Mouse (Mus musculus): ENCODE data around the gene Nxph4. TPM values are rescaled to one million over a fixed set of nuclear protein-coding genes. Genes with fewer than 3 reads are reported as not detected.

Nxph4 gene
- total RNA-seq, 1 experiment from 2014 or later: not detected

DNA sequence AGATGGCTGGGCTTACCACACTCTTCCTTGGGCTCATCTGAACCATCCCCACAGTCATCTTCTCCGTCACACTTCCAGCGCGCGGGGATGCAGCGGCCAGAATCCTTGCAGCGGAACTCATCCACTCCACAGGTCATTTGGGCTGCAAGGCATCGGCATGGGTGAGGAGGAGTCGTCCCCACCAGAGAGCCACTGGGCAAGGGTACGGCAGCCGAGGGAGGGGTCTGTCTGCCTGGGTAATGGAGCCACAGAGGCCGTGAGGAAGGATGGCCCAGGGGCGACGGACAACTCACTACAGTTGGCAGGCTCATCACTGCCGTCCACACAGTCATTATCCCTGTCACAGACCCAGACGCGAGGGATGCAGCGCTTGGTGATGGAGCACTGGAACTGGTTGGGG lies 15.5 kb upstream of the Nxph4 start:
- ATAC-seq (replicated peaks in 1 of 2; ENCODE audit: insufficient read depth in 1 of 2, low FRiP score in 2 of 2, low TSS enrichment in 1 of 2, low read depth in 1 of 2, poor library complexity in 2 of 2, severe bottlenecking in 2 of 2): no peak

DNA sequence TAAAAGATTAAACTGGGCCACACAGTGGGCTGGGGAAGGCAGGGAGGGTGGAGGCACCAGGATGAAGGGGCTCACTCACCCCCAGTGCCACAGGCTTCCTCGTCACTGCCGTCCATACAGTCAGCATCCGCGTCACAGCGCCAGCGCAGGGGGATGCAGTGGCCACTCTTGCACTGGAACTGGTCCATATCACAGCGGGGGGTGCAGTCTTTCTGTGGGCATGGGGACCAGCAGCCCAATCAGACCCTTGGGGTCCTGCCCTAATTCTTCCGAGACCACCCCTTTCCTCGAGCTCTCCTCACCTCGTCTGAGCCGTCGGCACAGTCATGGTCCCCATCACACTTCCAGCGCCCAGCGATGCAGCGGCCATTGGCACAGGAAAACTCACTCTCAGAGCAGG lies 13.9 kb upstream of the Nxph4 start:
- ATAC-seq (replicated peaks in 1 of 2; ENCODE audit: insufficient read depth in 1 of 2, low FRiP score in 2 of 2, low TSS enrichment in 1 of 2, low read depth in 1 of 2, poor library complexity in 2 of 2, severe bottlenecking in 2 of 2): no peak

DNA sequence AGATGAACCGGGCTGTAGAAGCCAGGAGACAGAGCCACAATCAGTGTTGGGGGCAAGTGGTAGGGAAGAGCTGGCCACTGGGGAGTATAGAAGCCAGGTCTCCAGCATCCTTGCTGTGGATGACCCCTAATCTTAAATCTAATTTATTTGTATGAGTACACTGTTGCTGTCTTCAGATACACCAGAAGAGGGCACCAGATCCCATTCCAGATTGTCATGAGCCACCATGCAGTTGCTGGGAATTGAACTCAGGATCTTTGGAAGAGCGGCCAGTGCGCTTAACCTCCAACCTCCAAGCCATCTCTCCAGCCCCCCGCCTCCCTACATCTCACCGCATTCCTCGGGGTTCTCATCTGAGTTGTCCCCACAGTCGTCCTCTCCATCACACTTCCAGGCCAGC lies 12.1 kb upstream of the Nxph4 start:
- ATAC-seq (replicated peaks in 1 of 2; ENCODE audit: insufficient read depth in 1 of 2, low FRiP score in 2 of 2, low TSS enrichment in 1 of 2, low read depth in 1 of 2, poor library complexity in 2 of 2, severe bottlenecking in 2 of 2): no peak

DNA sequence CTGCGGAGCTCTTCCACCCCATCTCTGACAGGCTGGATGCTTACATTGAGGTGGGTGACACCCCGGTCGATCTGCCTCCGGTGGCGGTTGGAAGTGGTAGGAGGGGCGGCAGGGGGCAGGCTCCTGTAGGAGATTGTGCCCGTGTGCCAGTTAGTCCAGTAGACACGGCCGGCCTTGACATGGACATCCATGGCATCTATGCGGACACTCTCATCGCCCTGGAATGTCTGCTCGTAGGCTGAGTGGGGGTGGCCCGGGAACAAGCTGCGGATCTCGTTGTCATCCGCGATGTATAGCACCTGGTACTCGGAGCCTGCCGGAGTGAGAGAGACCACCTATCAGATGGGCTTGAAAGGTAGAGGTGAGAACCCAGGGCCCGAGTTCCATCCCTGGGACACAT lies 10.0 kb upstream of the Nxph4 start:
- ATAC-seq (replicated peaks in 1 of 2; ENCODE audit: insufficient read depth in 1 of 2, low FRiP score in 2 of 2, low TSS enrichment in 1 of 2, low read depth in 1 of 2, poor library complexity in 2 of 2, severe bottlenecking in 2 of 2): no peak

DNA sequence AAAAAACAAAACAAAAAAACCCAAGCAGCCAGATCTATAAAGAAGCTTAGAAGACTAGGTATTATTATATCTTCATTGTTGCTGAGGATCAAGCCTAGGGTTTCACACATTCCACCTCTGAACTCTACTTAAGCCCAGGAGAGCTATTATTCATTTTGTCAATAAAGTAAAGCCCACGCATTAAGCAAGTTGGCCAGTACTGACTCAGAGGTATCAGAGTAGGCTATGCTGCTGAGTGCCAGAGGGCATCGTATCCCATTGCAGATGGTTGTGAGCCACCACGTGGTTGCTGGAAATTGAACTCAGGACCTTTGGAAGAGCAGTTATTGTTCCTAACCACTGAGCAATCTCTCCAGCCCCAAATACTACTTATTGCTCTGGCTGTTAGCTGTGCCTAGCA lies 9.6 kb upstream of the Nxph4 start:
- ATAC-seq (replicated peaks in 1 of 2; ENCODE audit: insufficient read depth in 1 of 2, low FRiP score in 2 of 2, low TSS enrichment in 1 of 2, low read depth in 1 of 2, poor library complexity in 2 of 2, severe bottlenecking in 2 of 2): no peak

DNA sequence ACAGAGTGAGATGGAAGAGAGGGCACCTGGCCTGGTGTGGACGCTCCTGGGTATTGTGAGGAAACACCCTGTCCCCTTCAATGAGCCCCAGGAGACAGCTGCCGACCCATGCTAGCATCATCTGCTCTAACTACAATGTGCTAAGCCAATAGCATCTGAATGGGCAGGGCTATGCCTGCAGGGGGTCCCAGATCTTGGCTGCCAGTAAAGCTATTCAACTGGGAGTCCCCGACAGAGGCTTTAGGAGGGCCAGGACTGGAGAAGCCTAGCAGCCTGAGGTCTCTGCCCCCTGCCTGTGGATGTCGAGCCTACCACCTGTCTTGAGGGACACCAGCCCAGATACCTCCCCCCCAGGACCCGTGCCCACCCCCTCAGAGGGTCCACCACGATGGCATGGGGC lies 8.4 kb upstream of the Nxph4 start:
- ATAC-seq (replicated peaks in 1 of 2; ENCODE audit: insufficient read depth in 1 of 2, low FRiP score in 2 of 2, low TSS enrichment in 1 of 2, low read depth in 1 of 2, poor library complexity in 2 of 2, severe bottlenecking in 2 of 2): no peak

DNA sequence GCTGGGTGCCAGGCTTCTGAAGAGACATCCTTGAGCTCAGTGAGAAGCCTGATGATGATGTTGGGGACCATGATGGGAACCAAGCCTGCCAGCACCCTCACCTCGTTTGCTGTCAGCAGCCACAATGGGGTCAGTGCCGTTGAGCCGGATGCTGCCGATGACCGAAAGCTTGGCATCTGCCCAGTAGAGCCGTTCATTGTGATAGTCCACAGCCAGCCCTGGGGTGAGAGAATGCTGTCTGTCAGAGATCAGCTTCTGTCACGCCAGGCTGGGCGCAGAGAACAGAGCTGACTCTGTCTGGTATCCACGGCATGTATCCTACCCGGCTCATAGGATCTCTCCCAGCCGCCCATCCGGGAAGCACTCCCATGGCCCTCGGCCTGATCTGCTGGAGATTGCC lies 7.7 kb upstream of the Nxph4 start:
- ATAC-seq (replicated peaks in 1 of 2; ENCODE audit: insufficient read depth in 1 of 2, low FRiP score in 2 of 2, low TSS enrichment in 1 of 2, low read depth in 1 of 2, poor library complexity in 2 of 2, severe bottlenecking in 2 of 2): no peak

DNA sequence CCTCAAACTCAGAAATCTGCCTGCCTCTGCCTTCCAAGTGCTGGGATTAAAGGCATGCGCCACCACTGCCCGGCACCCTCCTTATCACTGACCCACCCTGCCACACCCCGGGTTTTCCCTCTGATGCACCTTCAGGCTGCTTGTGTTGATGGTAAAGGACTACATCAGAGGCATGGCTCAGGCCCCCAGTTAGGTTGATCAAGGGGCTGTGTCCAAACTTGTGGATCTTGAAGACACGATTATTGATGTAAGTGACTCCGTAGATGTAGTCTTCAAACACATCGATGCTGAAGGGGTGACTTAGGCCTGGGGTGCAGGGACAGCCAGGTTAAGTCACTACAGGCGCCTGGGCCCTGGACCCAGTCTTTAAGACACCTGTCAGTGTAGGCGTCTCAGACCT lies 7.2 kb upstream of the Nxph4 start:
- no peak for ATAC-seq (replicated peaks in 1 of 2; ENCODE audit: insufficient read depth in 1 of 2, low FRiP score in 2 of 2, low TSS enrichment in 1 of 2, low read depth in 1 of 2, poor library complexity in 2 of 2, severe bottlenecking in 2 of 2)

DNA sequence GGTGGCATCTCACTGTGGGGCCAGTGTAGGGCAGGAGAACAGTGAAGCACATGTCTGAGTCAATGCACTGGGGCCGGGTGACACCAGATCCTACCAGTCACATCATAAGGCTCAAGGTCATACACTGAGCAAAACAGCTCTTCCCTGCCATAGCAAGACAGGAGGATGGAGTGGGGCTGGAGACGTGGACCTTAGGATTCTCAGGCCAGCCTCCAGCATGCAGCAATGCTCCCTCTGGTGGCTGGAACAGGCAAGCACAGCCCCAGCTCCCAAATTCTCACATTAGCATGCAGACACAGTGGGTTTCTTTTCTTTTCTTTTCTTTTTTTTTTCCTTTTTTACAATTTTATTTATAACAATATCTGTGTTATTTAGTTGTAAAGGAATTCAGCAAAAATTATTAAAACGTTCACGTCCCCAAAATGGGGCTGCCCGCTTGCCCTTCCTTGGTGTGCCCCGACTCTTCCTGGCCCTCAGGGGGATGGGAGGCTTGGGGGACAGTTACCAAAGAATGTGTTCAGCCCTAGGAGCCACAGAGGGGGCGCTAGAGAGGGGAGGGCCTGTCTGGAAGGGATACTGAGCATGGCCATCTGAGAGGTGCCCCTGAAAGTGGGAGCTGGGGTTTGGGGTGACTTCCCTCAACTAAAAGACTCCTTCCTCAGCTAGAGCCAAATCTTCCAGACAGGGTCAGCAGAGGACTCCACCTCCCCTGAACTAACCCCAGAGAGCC lies 3.7 kb upstream of the Nxph4 start:
- peak; percentile 56 to 68; a peak in 2 of 4 replicates for ATAC-seq (replicated peaks in 1 of 2; ENCODE audit: insufficient read depth in 1 of 2, low FRiP score in 2 of 2, low TSS enrichment in 1 of 2, low read depth in 1 of 2, poor library complexity in 2 of 2, severe bottlenecking in 2 of 2)

DNA sequence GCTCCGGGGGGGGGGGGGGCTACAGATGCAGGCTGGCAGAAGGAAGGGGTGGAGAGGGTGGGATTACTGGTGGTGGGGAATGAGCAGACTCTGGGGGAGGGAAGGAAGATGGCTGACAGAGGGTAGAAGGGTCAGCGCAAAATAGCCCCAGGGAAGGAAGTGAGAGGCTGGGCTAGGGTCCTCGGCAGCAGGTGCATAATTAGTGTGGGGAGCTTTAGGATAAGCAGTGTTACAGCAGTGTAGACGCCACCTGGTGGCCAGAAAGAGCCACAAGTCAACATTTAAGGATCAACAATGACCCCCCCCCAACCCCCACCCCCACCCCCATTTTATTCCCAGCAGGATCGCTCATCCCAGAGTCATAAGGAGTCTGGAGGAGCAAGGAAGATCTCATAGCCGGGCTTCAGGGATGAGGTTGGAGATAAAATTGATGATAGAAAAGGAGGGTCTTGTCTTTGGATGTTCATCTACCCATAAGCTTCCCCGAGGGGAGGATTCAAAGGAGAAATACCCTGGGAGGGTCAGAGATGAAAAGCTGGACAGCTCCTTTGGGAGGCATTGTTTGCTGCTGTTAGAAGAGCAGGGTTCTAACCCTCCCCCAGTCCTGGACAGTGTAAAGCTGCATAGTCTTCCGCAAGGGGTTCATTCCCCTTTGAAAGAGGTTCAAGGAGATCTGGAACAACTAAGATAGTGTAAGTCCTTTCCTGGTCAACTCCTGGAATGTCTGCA lies 2.4 kb upstream of the Nxph4 start:
- ATAC-seq (replicated peaks in 1 of 2; ENCODE audit: insufficient read depth in 1 of 2, low FRiP score in 2 of 2, low TSS enrichment in 1 of 2, low read depth in 1 of 2, poor library complexity in 2 of 2, severe bottlenecking in 2 of 2): no peak

DNA sequence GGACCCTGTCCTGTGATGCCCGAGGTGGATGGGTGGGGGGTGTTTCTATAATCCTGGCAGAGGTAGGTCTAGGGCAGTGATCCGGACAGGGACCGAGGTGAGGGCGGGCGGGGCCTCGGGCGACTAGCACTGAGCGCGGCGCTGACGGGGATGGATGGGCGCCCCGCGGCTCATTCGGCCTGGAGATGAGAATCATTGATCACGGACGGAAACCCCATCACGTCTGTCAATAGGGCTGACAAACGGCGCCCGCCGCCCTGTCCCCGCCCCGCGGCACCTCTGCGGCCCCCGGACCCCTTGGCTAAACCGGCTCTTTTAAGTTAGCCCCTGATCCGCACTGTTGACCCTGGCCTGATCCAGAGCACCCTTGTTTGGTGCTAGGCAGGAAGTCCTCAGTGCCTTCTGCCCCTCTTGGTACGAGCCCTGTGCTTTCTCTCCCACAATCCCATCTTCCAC lies 598 bp upstream of the Nxph4 start:
- ATAC-seq (replicated peaks in 1 of 2; ENCODE audit: insufficient read depth in 1 of 2, low FRiP score in 2 of 2, low TSS enrichment in 1 of 2, low read depth in 1 of 2, poor library complexity in 2 of 2, severe bottlenecking in 2 of 2): no peak

DNA sequence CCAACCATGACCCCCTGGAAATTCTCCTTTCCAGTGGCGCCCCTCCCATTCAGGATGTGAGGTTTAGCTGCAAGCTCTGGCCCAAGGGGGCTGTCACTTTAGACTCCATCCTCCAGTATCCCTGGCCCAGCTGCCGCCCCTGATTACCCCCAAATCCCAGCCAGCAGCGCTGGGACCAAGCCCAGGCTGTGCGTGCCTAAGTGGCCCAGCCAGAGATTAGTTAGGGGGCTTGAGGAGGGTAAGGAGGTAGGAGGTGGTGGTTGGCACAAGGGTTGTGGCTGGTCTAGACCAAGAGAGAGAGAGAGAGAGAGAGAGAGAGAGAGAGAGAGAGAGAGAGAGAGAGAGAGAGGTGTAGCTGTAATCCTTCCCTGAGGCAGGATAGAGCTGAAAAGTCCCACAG lies 2.8 kb downstream of the Nxph4 start:
- ATAC-seq (replicated peaks in 1 of 2; ENCODE audit: insufficient read depth in 1 of 2, low FRiP score in 2 of 2, low TSS enrichment in 1 of 2, low read depth in 1 of 2, poor library complexity in 2 of 2, severe bottlenecking in 2 of 2): no peak

DNA sequence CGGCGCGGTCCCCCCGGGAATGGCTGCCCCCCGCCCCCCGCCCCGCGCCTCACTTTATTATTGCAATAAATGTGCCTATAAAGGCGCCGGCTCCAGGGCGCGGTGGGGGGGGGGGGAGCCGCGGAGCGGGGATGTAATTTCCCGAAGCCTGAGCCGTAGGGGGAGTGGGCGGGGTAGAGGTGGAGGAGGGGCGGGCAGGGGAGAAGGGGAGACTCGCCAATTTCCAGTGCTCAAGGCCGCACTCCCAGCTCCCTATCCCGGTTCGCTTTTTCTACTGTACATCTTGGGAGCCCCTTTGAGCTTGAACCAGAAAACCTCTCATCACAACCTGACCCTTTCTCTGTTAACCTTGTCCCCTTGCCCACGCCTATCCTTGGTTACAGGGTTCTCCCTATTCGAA lies 3.4 kb downstream of the Nxph4 start:
- no peak for ATAC-seq (replicated peaks in 1 of 2; ENCODE audit: insufficient read depth in 1 of 2, low FRiP score in 2 of 2, low TSS enrichment in 1 of 2, low read depth in 1 of 2, poor library complexity in 2 of 2, severe bottlenecking in 2 of 2)

DNA sequence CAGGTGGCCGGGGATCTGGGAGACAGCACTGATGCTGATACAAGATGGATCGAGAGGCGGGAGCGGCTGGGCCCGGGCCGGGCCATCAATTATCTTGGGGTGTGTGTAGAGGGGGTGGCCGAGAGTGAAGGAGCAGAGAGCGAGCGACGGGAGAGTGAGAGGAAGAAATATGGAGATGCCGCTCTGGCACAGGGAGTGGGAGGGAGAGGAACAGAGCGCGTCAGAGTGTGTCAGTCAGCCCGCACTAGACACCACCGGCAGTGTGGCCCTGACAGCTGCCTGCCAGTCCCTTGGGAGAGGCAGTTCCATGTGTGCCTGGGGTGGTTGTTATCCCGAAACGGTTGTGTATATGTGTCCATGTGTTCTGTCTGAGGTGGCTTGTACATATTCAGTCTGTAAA lies 6.9 kb downstream of the Nxph4 start:
- ATAC-seq (replicated peaks in 1 of 2; ENCODE audit: insufficient read depth in 1 of 2, low FRiP score in 2 of 2, low TSS enrichment in 1 of 2, low read depth in 1 of 2, poor library complexity in 2 of 2, severe bottlenecking in 2 of 2): peak in 1 of 2 experiments; percentile 9; a peak in 1 of 4 replicates

DNA sequence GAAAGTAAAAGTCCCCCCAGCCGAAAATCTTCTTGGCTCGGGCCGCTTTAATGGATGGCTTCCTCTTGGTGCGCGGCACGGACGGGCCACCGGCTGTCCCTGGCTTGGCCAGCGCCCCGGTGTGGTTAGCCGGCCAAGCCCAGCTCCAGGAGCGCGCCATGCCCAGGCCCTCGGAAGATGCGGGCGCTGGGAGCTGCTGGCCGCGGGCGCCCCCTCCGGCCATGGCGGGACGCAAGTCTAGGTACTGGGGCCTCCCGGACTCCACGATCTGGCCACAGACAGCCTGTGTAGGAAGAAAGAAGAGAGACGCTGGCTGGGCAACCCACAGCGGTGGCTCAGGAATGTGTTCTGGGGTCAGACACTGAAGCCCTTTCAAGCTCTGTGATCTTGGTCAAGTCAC lies 7.7 kb downstream of the Nxph4 start:
- peak; percentile 38 to 52; a peak in 3 of 4 replicates for ATAC-seq (replicated peaks in 1 of 2; ENCODE audit: insufficient read depth in 1 of 2, low FRiP score in 2 of 2, low TSS enrichment in 1 of 2, low read depth in 1 of 2, poor library complexity in 2 of 2, severe bottlenecking in 2 of 2)

DNA sequence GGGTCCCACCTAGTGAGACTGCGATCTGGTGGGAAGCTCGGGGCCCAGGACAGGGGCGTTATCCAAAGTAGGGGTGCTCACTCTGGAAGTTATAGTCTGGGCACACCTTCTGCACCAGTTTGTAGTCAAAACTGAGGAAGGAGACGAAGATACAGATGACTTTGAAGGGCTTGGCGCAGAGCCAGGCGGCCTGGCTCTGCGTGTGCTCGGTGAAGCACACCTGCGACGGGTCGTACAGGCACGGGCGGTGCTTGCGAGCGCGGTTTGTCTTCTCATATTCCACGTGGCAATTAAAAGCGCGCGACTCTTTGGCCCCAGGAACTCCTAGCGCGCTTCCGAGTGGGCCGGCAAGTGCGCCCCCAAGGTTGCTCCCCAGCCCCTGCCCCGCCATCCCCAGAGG lies 8.3 kb downstream of the Nxph4 start:
- ATAC-seq (replicated peaks in 1 of 2; ENCODE audit: insufficient read depth in 1 of 2, low FRiP score in 2 of 2, low TSS enrichment in 1 of 2, low read depth in 1 of 2, poor library complexity in 2 of 2, severe bottlenecking in 2 of 2): no peak

DNA sequence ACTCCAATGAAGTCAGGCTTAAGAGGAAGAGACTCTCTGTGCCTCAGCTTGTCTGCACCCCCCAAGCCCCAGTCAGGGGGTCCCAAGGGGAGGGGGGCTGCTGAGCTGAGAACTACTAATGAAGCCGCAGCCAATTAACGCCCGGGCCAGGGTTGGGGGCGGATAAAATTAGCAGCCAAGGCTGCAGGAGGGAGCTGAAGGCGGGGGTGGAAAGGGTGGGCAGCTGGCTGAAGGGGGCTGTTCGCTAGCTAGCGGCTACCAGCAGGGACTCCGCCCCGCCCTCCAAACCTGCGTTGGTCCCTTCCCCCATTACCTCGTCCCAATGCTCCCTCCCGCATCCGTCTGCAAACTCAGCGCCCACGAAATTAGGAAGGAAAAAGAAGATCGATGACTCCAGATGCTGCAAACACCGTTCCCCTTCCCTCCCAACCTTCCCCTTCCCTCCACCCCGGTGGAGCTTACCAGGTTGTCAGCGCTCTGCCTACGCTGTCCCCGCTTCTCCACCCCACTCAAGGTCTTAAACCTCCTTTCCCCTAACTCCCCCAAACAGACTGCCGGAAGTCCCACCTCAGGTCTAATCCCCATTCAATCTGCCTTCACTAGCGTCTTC lies 9.6 kb downstream of the Nxph4 start:
- ATAC-seq (replicated peaks in 1 of 2; ENCODE audit: insufficient read depth in 1 of 2, low FRiP score in 2 of 2, low TSS enrichment in 1 of 2, low read depth in 1 of 2, poor library complexity in 2 of 2, severe bottlenecking in 2 of 2): no peak

DNA sequence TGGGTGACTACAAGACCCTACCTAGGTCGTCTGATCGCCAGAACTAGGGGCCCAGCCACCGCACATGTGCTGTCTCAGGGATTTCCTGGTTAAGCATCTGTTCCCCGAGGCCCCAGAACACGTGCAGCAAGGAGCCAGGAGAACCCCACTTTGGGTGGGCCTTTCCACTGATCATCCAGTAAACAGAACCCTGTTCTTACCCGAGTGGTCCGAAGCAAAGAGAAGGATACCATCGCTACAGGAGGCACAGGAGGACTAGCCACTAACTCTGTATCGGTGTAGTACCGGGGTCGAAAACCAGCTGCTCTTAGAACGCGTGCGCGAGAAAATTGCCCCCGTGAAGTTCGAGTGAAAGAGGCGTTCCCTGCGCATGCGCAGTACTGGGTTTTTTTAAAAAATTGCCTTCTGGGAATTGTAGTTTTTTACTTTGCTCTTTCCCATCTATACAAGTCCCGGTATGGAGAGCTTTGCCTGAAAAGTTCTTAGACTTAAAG lies 12.2 kb downstream of the Nxph4 start, which contains the start of gene Shmt2:
Shmt2 (minus strand) TSS at position 357 of the 494 bp plus-strand sequence.
- ATAC-seq (replicated peaks in 1 of 2; ENCODE audit: insufficient read depth in 1 of 2, low FRiP score in 2 of 2, low TSS enrichment in 1 of 2, low read depth in 1 of 2, poor library complexity in 2 of 2, severe bottlenecking in 2 of 2): peak; percentile 34 to 39; a peak in 2 of 4 replicates

All from hematopoietic stem cell, adult 5-6 weeks (primary cell).